Mouse (Mus musculus): Measurements from ENCODE around the gene Fkbp1a. TPM values are rescaled to one million over a fixed set of nuclear protein-coding genes. Genes with fewer than 3 reads are reported as not detected.

Fkbp1a gene
- polyA plus RNA-seq, 1 experiment from 2014 or later, result 507 TPM

- H3K4me1 ChIP-seq (replicated peaks), result no peaks in the 10 kb centered on the region
- H3K27me3 ChIP-seq, result no peaks in the 10 kb centered on the region
- no peak for ATAC-seq
- H3K9ac ChIP-seq (replicated peaks), result no peak overlapping the region
- WGBS, result 93% methylated on average over 7 of the region's 7 CpGs
- peaks cover 69% of the 10 kb centered on the region for H3K36me3 ChIP-seq
- H3K4me2 ChIP-seq (replicated peaks), result no peak overlapping the region
- no peak overlapping the region for H3K27ac ChIP-seq
- H3K4me3 ChIP-seq (replicated peaks), result no peak overlapping the region
- H3K9me3 ChIP-seq, result no peaks in the 10 kb centered on the region
Observed at GRCm38 (mm10) chr2:151562930-151563921, 20.9 kb downstream of the Fkbp1a start.

- H3K36me3 ChIP-seq, result peaks cover 62% of the 10 kb centered on the region
- H3K4me1 ChIP-seq (replicated peaks), result no peaks in the 10 kb centered on the region
- H3K9me3 ChIP-seq, result no peaks in the 10 kb centered on the region
- 86% methylated on average over 1 of the region's 1 CpGs for WGBS
- no peak overlapping the region for H3K4me3 ChIP-seq (replicated peaks)
- no peak overlapping the region for H3K27ac ChIP-seq
- H3K9ac ChIP-seq (replicated peaks), result no peak overlapping the region
- ATAC-seq, result no peak
- no peaks in the 10 kb centered on the region for H3K27me3 ChIP-seq
- no peak overlapping the region for H3K4me2 ChIP-seq (replicated peaks)
Observed at GRCm38 (mm10) chr2:151564006-151564405, 21.7 kb downstream of the Fkbp1a start.

GRCm38 (mm10) chr2:151564986-151565385, 22.7 kb downstream of the Fkbp1a start:
- Histone ChIP-seq H3K27ac (no peak overlapping the region), H3K27me3 (no peaks in the 10 kb centered on the region), H3K36me3 (peaks cover 52% of the 10 kb centered on the region), H3K9ac (replicated peaks) (no peak overlapping the region), H3K9me3 (no peaks in the 10 kb centered on the region), H3K4me1 (replicated peaks) (no peaks in the 10 kb centered on the region), H3K4me3 (replicated peaks) (no peak overlapping the region), H3K4me2 (replicated peaks) (no peak overlapping the region)
- 86% methylated on average over 3 of the region's 3 CpGs for WGBS
- no peak for ATAC-seq

- Histone ChIP-seq H3K36me3 (peaks cover 33% of the 10 kb centered on the region), H3K9ac (replicated peaks) (no peak overlapping the region), H3K4me1 (replicated peaks) (no peaks in the 10 kb centered on the region), H3K4me2 (replicated peaks) (no peak overlapping the region), H3K4me3 (replicated peaks) (no peak overlapping the region), H3K27me3 (no peaks in the 10 kb centered on the region), H3K27ac (no peak overlapping the region), H3K9me3 (no peaks in the 10 kb centered on the region)
- 88% methylated on average over 6 of the region's 6 CpGs for WGBS
- ATAC-seq, result no peak
Observed at GRCm38 (mm10) chr2:151566856-151567255, 24.6 kb downstream of the Fkbp1a start.

- no peaks in the 10 kb centered on the region for H3K4me1 ChIP-seq (replicated peaks)
- H3K9ac ChIP-seq (replicated peaks), result no peak overlapping the region
- no peak overlapping the region for H3K4me2 ChIP-seq (replicated peaks)
- H3K4me3 ChIP-seq (replicated peaks), result no peak overlapping the region
- 87% methylated on average over 2 of the region's 2 CpGs for WGBS
- 0 out of 2 replicates have a peak, but pooled peaks cover 3% of the 10 kb centered on the region for H3K27me3 ChIP-seq
- H3K9me3 ChIP-seq, result no peaks in the 10 kb centered on the region
- ATAC-seq, result no peak
- no peak overlapping the region for H3K27ac ChIP-seq
- H3K36me3 ChIP-seq, result peaks cover 15% of the 10 kb centered on the region
Observed at GRCm38 (mm10) chr2:151569452-151569851, 27.2 kb downstream of the Fkbp1a start.

- Histone ChIP-seq H3K27ac (no peak within 1 kb of the TSS), H3K9me3 (no peaks in the 10 kb centered on the region), H3K9ac (replicated peaks) (no peak within 1 kb of the TSS), H3K36me3 (no peaks in the 10 kb centered on the region), H3K27me3 (0 out of 2 replicates have a peak, but pooled peaks cover 3% of the 10 kb centered on the region), H3K4me1 (replicated peaks) (peaks cover 13% of the 10 kb centered on the region), H3K4me3 (replicated peaks) (no peak within 1 kb of the TSS), H3K4me2 (replicated peaks) (no peak within 1 kb of the TSS)
- ATAC-seq, result no peak
- 75% methylated on average over 17 of the region's 17 CpGs for WGBS
Observed at GRCm38 (mm10) chr2:151571873-151572700, 29.8 kb downstream of the Fkbp1a start, which contains the start of gene Sdcbp2. Gene Sdcbp2 (plus strand): TSS chr2:151572622.

GRCm38 (mm10) chr2:151573667-151574066, 31.4 kb downstream of the Fkbp1a start:
- WGBS, result 73% methylated on average over 3 of the region's 3 CpGs
- 0 out of 2 replicates have a peak overlapping the region, but pooled peaks have one; percentile 14 for H3K9ac ChIP-seq (replicated peaks)

GRCm38 (mm10) chr2:151574607-151575006, 32.3 kb downstream of the Fkbp1a start:
- H3K4me2 ChIP-seq (replicated peaks), result no peak overlapping the region
- no peaks in the 10 kb centered on the region for H3K36me3 ChIP-seq
- WGBS, result 57% methylated on average over 5 of the region's 5 CpGs
- ATAC-seq, result no peak
- no peaks in the 10 kb centered on the region for H3K9me3 ChIP-seq
- peaks cover 8% of the 10 kb centered on the region; the same call in 1 of the 2 replicates for H3K27me3 ChIP-seq
- no peak overlapping the region for H3K9ac ChIP-seq (replicated peaks)
- peaks cover 13% of the 10 kb centered on the region for H3K4me1 ChIP-seq (replicated peaks)
- H3K4me3 ChIP-seq (replicated peaks), result no peak overlapping the region
- no peak overlapping the region for H3K27ac ChIP-seq

More at GRCm38 (mm10) chr2:151573667-151574066, 31.4 kb downstream of the Fkbp1a start:
- Histone ChIP-seq H3K27me3 (peaks cover 8% of the 10 kb centered on the region; the same call in 1 of the 2 replicates), H3K36me3 (no peaks in the 10 kb centered on the region), H3K4me3 (replicated peaks) (no peak overlapping the region), H3K27ac (no peak overlapping the region), H3K4me1 (replicated peaks) (peaks cover 13% of the 10 kb centered on the region), H3K9me3 (no peaks in the 10 kb centered on the region), H3K4me2 (replicated peaks) (no peak overlapping the region)
- ATAC-seq, result no peak

- H3K4me1 ChIP-seq (replicated peaks), result peaks cover 13% of the 10 kb centered on the region
- peak overlapping the region; percentile 78 for H3K4me2 ChIP-seq (replicated peaks)
- peaks cover 8% of the 10 kb centered on the region; the same call in 1 of the 2 replicates for H3K27me3 ChIP-seq
- no peaks in the 10 kb centered on the region for H3K36me3 ChIP-seq
- H3K4me3 ChIP-seq (replicated peaks), result peak overlapping the region; percentile 47
- ATAC-seq, result peak; percentile 5
- 19% methylated on average over 7 of the region's 7 CpGs for WGBS
- H3K27ac ChIP-seq, result peak overlapping the region; percentile 80
- H3K9me3 ChIP-seq, result no peaks in the 10 kb centered on the region
- H3K9ac ChIP-seq (replicated peaks), result peak overlapping the region; percentile 69
Observed at GRCm38 (mm10) chr2:151575119-151575698, 32.9 kb downstream of the Fkbp1a start.

GRCm38 (mm10) chr2:151575699-151576389, 33.6 kb downstream of the Fkbp1a start:
- Histone ChIP-seq H3K4me2 (replicated peaks) (peak overlapping the region; percentile 78), H3K4me3 (replicated peaks) (peak overlapping the region; percentile 47), H3K9me3 (no peaks in the 10 kb centered on the region), H3K4me1 (replicated peaks) (peaks cover 13% of the 10 kb centered on the region), H3K27me3 (peaks cover 11% of the 10 kb centered on the region; the same call in 1 of the 2 replicates), H3K9ac (replicated peaks) (peak overlapping the region; percentile 69), H3K27ac (peak overlapping the region; percentile 80), H3K36me3 (no peaks in the 10 kb centered on the region)
- 1% methylated on average over 38 of the region's 38 CpGs for WGBS
- ATAC-seq, result peak; percentile 96

- ATAC-seq, result no peak
- H3K4me2 ChIP-seq (replicated peaks), result no peak overlapping the region
- H3K4me3 ChIP-seq (replicated peaks), result no peak overlapping the region
- peaks cover 7% of the 10 kb centered on the region; the same call in 1 of the 2 replicates for H3K27me3 ChIP-seq
- WGBS, result 87% methylated on average over 4 of the region's 4 CpGs
- H3K9me3 ChIP-seq, result no peaks in the 10 kb centered on the region
- peaks cover 13% of the 10 kb centered on the region for H3K4me1 ChIP-seq (replicated peaks)
- H3K36me3 ChIP-seq, result no peaks in the 10 kb centered on the region
- no peak overlapping the region for H3K27ac ChIP-seq
- no peak overlapping the region for H3K9ac ChIP-seq (replicated peaks)
Observed at GRCm38 (mm10) chr2:151579183-151579582, 36.9 kb downstream of the Fkbp1a start.
